Comparison of ENCODE assay signal across 25 mouse cellular contexts in genomic region chr12:71471720-71472119, GRCm38 (mm10).
A peak's percentile ranks its signal among the peaks of the same experiment; 100 is the strongest.
DNase-seq lines count a peak whose midpoint lies in the region; ATAC-seq and TF ChIP-seq lines count a peak whose summit lies in the region.
"Had no signal": no experiment of that assay in that cellular context is flagged by ENCODE, and none has a peak within 500 bp of the region (broad histone marks: within the 10 kb centered on the region; RNA-seq: fewer than 3 reads in every experiment).

No protein-coding gene starts in this region.

- no peak for DNase-seq in heart, postnatal 4 days
- DNase-seq in kidney, adult 8-10 months: no peak
- no peak for DNase-seq in stomach, postnatal 0 days (ENCODE audit: low spot score)
- DNase-seq in spleen, adult 12 weeks (ENCODE audit: low spot score): no peak
- DNase-seq: adrenal gland, postnatal 14 days; cerebellum, adult 2 months; cerebellum, postnatal 25 days; gastrocnemius, postnatal 25 days; kidney, adult 2 months; layer of hippocampus, adult 9-11 months; retina, postnatal 1 day; right cerebral cortex, postnatal 25 days; thymus, adult 2 months; thymus, postnatal 4 days had no signal

- ATAC-seq in heart, embryonic 13.5 days (ENCODE audit: extremely low read depth, insufficient number of reproducible peaks, low FRiP score, low TSS enrichment): no peak
- ATAC-seq in kidney, embryonic 16.5 days (ENCODE audit: low FRiP score, low TSS enrichment): no peak
- ATAC-seq in stomach, embryonic 14.5 days (ENCODE audit: insufficient number of reproducible peaks, insufficient read depth, low FRiP score, low read depth): no peak
- ATAC-seq in stomach, postnatal 0 days (ENCODE audit: low FRiP score, low TSS enrichment): no peak
- ATAC-seq: CD4-positive, CD25-positive, alpha-beta regulatory T cell, adult 4 months; midbrain, embryonic 15.5 days had no signal

- no peaks in the 10 kb centered on the region for H3K9me3 ChIP-seq in heart, embryonic 13.5 days
- no peaks in the 10 kb centered on the region for H3K9me3 ChIP-seq in kidney, embryonic 16.5 days (ENCODE audit: low read length)
- H3K9me3 ChIP-seq in stomach, embryonic 14.5 days (ENCODE audit: control insufficient read depth, low read depth, low read length): no peaks in the 10 kb centered on the region
- H3K9me3 ChIP-seq in stomach, postnatal 0 days (ENCODE audit: control insufficient read depth, low read length): no peaks in the 10 kb centered on the region
- H3K9me3 ChIP-seq: forebrain, embryonic 10.5 days; hindbrain, embryonic 15.5 days; liver, embryonic 15.5 days; midbrain, embryonic 15.5 days; neural tube, embryonic 12.5 days had no signal

- no peaks in the 10 kb centered on the region for H3K36me3 ChIP-seq in heart, embryonic 13.5 days
- H3K36me3 ChIP-seq in kidney, embryonic 16.5 days (ENCODE audit: insufficient read depth, low read length): no peaks in the 10 kb centered on the region
- no peaks in the 10 kb centered on the region for H3K36me3 ChIP-seq in stomach, embryonic 14.5 days (ENCODE audit: control insufficient read depth, insufficient read depth, low read length)
- no peaks in the 10 kb centered on the region for H3K36me3 ChIP-seq in stomach, postnatal 0 days (ENCODE audit: control insufficient read depth, insufficient read depth, low read length)
- H3K36me3 ChIP-seq: forebrain, embryonic 10.5 days; hindbrain, embryonic 15.5 days; liver, embryonic 15.5 days; midbrain, embryonic 15.5 days; neural tube, embryonic 12.5 days had no signal

- 58% methylated on average over 4 of the region's 4 CpGs for WGBS in heart, embryonic 13.5 days
- 72% methylated on average over 4 of the region's 4 CpGs for WGBS in kidney, embryonic 16.5 days
- WGBS in stomach, embryonic 14.5 days: 81% methylated on average over 4 of the region's 4 CpGs
- WGBS in stomach, postnatal 0 days: 84% methylated on average over 4 of the region's 4 CpGs

- H3K4me2 ChIP-seq in heart, embryonic 13.5 days: no peak overlapping the region
- H3K4me2 ChIP-seq in kidney, embryonic 16.5 days (replicated peaks; ENCODE audit: low read depth, low read length): no peak overlapping the region
- no peak overlapping the region for H3K4me2 ChIP-seq in stomach, embryonic 14.5 days (replicated peaks; ENCODE audit: low read depth, low read length)
- no peak overlapping the region for H3K4me2 ChIP-seq in stomach, postnatal 0 days (replicated peaks; ENCODE audit: low read depth)
- H3K4me2 ChIP-seq: heart, embryonic 11.5 days; hindbrain, embryonic 15.5 days; liver, embryonic 15.5 days; midbrain, embryonic 15.5 days; neural tube, embryonic 12.5 days had no signal

- no peak for TF ChIP-seq EP300 in stomach, postnatal 0 days (optimal IDR thresholded peaks at IDR 0.05)

- peaks cover 32% of the 10 kb centered on the region for H3K27me3 ChIP-seq in heart, embryonic 13.5 days (replicated peaks)
- H3K27me3 ChIP-seq in kidney, embryonic 16.5 days (ENCODE audit: insufficient read depth, low read length): no peaks in the 10 kb centered on the region
- no peaks in the 10 kb centered on the region for H3K27me3 ChIP-seq in stomach, embryonic 14.5 days (ENCODE audit: control insufficient read depth, insufficient read depth, low read length)
- no peaks in the 10 kb centered on the region for H3K27me3 ChIP-seq in stomach, postnatal 0 days (ENCODE audit: control insufficient read depth, insufficient read depth, low read length)
- H3K27me3 ChIP-seq: hindbrain, embryonic 15.5 days; liver, embryonic 15.5 days; midbrain, embryonic 15.5 days; neural tube, embryonic 12.5 days had no signal

- peaks cover 45% of the 10 kb centered on the region for H3K4me1 ChIP-seq in heart, embryonic 13.5 days
- peaks cover 7% of the 10 kb centered on the region; the same call in 1 of the 2 replicates for H3K4me1 ChIP-seq in kidney, embryonic 16.5 days (ENCODE audit: insufficient read depth, low read length)
- peaks cover 19% of the 10 kb centered on the region; the same call in 1 of the 2 replicates for H3K4me1 ChIP-seq in stomach, embryonic 14.5 days (ENCODE audit: control insufficient read depth, insufficient read depth, low read length)
- no peaks in the 10 kb centered on the region for H3K4me1 ChIP-seq in stomach, postnatal 0 days (replicated peaks; ENCODE audit: control insufficient read depth, insufficient read depth)
- H3K4me1 ChIP-seq: hindbrain, embryonic 15.5 days; liver, embryonic 15.5 days; midbrain, embryonic 15.5 days had no signal

- peak overlapping the region; percentile 65 for H3K27ac ChIP-seq in heart, embryonic 13.5 days (replicated peaks)
- H3K27ac ChIP-seq in kidney, embryonic 16.5 days (ENCODE audit: low read length): peak overlapping the region; percentile 63; the same call in 1 of the 2 replicates
- peak overlapping the region; percentile 28; the same call in 1 of the 2 replicates for H3K27ac ChIP-seq in stomach, embryonic 14.5 days (ENCODE audit: low read length)
- no peak overlapping the region for H3K27ac ChIP-seq in stomach, postnatal 0 days (replicated peaks)
- H3K27ac ChIP-seq: forebrain, embryonic 10.5 days; hindbrain, embryonic 15.5 days; liver, embryonic 15.5 days; macrophage; midbrain, embryonic 15.5 days; neural tube, embryonic 12.5 days had no signal

- H3K9ac ChIP-seq in heart, embryonic 13.5 days: no peak overlapping the region
- H3K9ac ChIP-seq in kidney, embryonic 16.5 days (replicated peaks; ENCODE audit: low read length): no peak overlapping the region
- H3K9ac ChIP-seq in stomach, embryonic 14.5 days (replicated peaks; ENCODE audit: low read depth, low read length): no peak overlapping the region
- no peak overlapping the region for H3K9ac ChIP-seq in stomach, postnatal 0 days (ENCODE audit: low read length)
- H3K9ac ChIP-seq: hindbrain, embryonic 15.5 days; liver, embryonic 15.5 days; midbrain, embryonic 15.5 days; neural tube, embryonic 12.5 days had no signal

- H3K4me3 ChIP-seq in heart, embryonic 13.5 days: no peak overlapping the region
- no peak overlapping the region for H3K4me3 ChIP-seq in kidney, embryonic 16.5 days (ENCODE audit: low read length)
- H3K4me3 ChIP-seq in stomach, embryonic 14.5 days (ENCODE audit: low read depth, low read length): no peak overlapping the region
- H3K4me3 ChIP-seq in stomach, postnatal 0 days (ENCODE audit: low read depth, low read length): no peak overlapping the region
- H3K4me3 ChIP-seq: forebrain, embryonic 10.5 days; hindbrain, embryonic 15.5 days; liver, embryonic 15.5 days; midbrain, embryonic 15.5 days; neural tube, embryonic 12.5 days had no signal

- TF ChIP-seq CTCF in stomach, postnatal 0 days (IDR thresholded peaks at IDR 0.05; ENCODE audit: low read depth): no peak
